ENCODE assay signal across 9 mouse cellular contexts in the genomic region with DNA sequence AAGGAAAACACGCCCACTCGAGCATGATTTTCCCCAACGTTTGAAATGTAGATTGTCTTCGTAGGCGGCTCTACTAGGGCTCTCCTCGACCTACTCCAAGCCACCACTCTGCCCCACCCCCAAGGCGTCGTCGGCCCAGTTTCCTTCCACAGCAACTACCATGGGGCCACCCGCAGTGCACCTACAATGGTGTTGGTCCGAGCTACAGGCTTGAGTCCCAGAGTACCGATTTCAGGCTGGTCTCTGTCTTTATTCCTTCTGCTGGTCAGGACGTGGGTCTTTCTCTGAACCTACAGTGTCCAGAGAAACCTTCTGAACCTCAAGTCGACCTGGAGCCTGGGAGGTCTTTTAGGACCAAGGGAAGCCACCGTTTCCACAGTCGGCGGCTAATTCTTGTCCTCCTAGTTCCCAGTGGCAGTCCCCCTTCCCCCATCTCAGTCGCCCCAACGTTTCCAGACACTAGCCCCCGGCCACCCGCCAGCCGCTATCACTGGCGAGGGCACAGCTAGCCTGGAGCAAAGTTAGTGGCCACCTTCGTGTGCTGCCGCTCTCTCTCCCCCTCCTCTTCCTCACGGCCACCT. TPM values are rescaled to one million over a fixed set of nuclear protein-coding genes. Genes with fewer than 3 reads are reported as not detected.
A peak's percentile ranks its signal among the peaks of the same experiment; 100 is the strongest.
DNase-seq lines count a peak whose midpoint lies in the region; ATAC-seq lines count a peak whose summit lies in the region.
"Had no signal": no experiment of that assay in that cellular context is flagged by ENCODE, and none has a peak within 500 bp of the region (broad histone marks: within the 10 kb centered on the region; RNA-seq: fewer than 3 reads in every experiment).

No protein-coding gene starts in this region.

- H3K4me2 ChIP-seq in heart, embryonic 11.5 days, result peak overlapping the region; percentile 98
- H3K4me2 ChIP-seq in embryonic facial prominence, embryonic 15.5 days (replicated peaks), result peak overlapping the region; percentile 90

- H3K9ac ChIP-seq in heart, embryonic 11.5 days (ENCODE audit: low read depth, low read length), result peak overlapping the region; percentile 54
- no peak overlapping the region for H3K9ac ChIP-seq in embryonic facial prominence, embryonic 15.5 days

- H3K4me3 ChIP-seq in heart, embryonic 11.5 days (ENCODE audit: low read depth, low read length), result peak overlapping the region; percentile 56
- peak overlapping the region; percentile 44 for H3K4me3 ChIP-seq in embryonic facial prominence, embryonic 15.5 days (replicated peaks)

- intact Hi-C loops in heart, postnatal 10 days (cut with DNase I), result no loop called here
- intact Hi-C loops in left cerebral cortex, postnatal 4 days (cut with DNase I), result loop anchor here (10.0 kb wide), 2 partner anchors 185 to 405 kb away; no protein-coding TSS in a partner anchor

- no peaks in the 10 kb centered on the region for H3K9me3 ChIP-seq in heart, embryonic 11.5 days (replicated peaks; ENCODE audit: control insufficient read depth, low read length)
- H3K9me3 ChIP-seq in embryonic facial prominence, embryonic 15.5 days (replicated peaks), result no peaks in the 10 kb centered on the region

- no peaks in the 10 kb centered on the region for H3K36me3 ChIP-seq in heart, embryonic 11.5 days (ENCODE audit: control insufficient read depth, insufficient read depth, low read length)
- H3K36me3 ChIP-seq in embryonic facial prominence, embryonic 15.5 days, result no peaks in the 10 kb centered on the region

- no peak for DNase-seq in heart, postnatal 10 days
- peak; percentile 89 for DNase-seq in ZHBTc4 (ENCODE audit: low read depth, low spot score)
- DNase-seq in left cerebral cortex, postnatal 4 days, result peak; percentile 56
- DNase-seq in right cerebral cortex, postnatal 14 days, result peak; percentile 11
- no peak for DNase-seq in spleen, adult 12 weeks (ENCODE audit: low spot score)
- no peak for DNase-seq in gastrocnemius, adult 18-20 months (ENCODE audit: low spot score)

- peaks cover 2% of the 10 kb centered on the region; the same call in 1 of the 2 replicates for H3K4me1 ChIP-seq in heart, embryonic 11.5 days (ENCODE audit: control insufficient read depth, insufficient read depth, low read length)
- H3K4me1 ChIP-seq in embryonic facial prominence, embryonic 15.5 days, result peaks cover 17% of the 10 kb centered on the region; the same call in 1 of the 2 replicates

- WGBS in heart, embryonic 11.5 days (ENCODE audit: insufficient replicate concordance), result under 1% methylated on average over 26 of the region's 26 CpGs
- WGBS in embryonic facial prominence, embryonic 15.5 days, result 5% methylated on average over 26 of the region's 26 CpGs

- ATAC-seq in heart, embryonic 11.5 days (replicated peaks; ENCODE audit: insufficient number of reproducible peaks, low FRiP score, low TSS enrichment), result no peak
- no peak for ATAC-seq in embryonic facial prominence, embryonic 15.5 days (ENCODE audit: insufficient number of reproducible peaks, low FRiP score, low TSS enrichment, low read depth)

- H3K27me3 ChIP-seq in heart, embryonic 11.5 days (ENCODE audit: control insufficient read depth, insufficient read depth, low read length), result peaks cover 34% of the 10 kb centered on the region
- peaks cover 39% of the 10 kb centered on the region for H3K27me3 ChIP-seq in embryonic facial prominence, embryonic 15.5 days

- no peak overlapping the region for H3K27ac ChIP-seq in heart, embryonic 11.5 days (ENCODE audit: low read depth, low read length)
- H3K27ac ChIP-seq in embryonic facial prominence, embryonic 15.5 days (replicated peaks), result no peak overlapping the region

RNA-seq across cellular contexts. Expression of gene C530025M09Rik, which starts 1.0 kb away (rescaled TPM):
- not detected in 2 replicates for polyA plus RNA-seq in heart, embryonic 11.5 days (2014; fragmentation: Nextera tagmentation; extraction: Ambion mirVana)
- total RNA-seq in heart, postnatal 10 days (2021), result not detected
- not detected in 2 replicates for polyA plus RNA-seq in embryonic facial prominence, embryonic 15.5 days (2015; fragmentation: Nextera tagmentation; extraction: Ambion mirVana)
- total RNA-seq in left cerebral cortex, postnatal 4 days (2021), result 1 to 10 TPM; 1.7 to 3.0 TPM
- not detected for total RNA-seq in gastrocnemius, adult 18-20 months (2021)
- polyA plus RNA-seq: gonadal fat pad, adult 2 months had no signal

RNA-seq across cellular contexts. Expression of gene Syndig1, which starts 1.0 kb away (rescaled TPM):
- polyA plus RNA-seq in heart, embryonic 11.5 days (2014; fragmentation: Nextera tagmentation; extraction: Ambion mirVana), result 3.4 and 3.8 TPM in 2 replicates
- under 1 TPM; 0.20 to 0.29 TPM for total RNA-seq in heart, postnatal 10 days (2021)
- 3.6 and 4.7 TPM in 2 replicates for polyA plus RNA-seq in embryonic facial prominence, embryonic 15.5 days (2015; fragmentation: Nextera tagmentation; extraction: Ambion mirVana)
- total RNA-seq in left cerebral cortex, postnatal 4 days (2021), result 10 to 100 TPM; 40.8 to 41.9 TPM
- total RNA-seq in gastrocnemius, adult 18-20 months (2021), result not detected

Comparison
In these comparisons a context has a peak if more than half of its experiments do, and no peak if none do; other contexts are left out.
1. DNase-seq: peak in ZHBTc4 (single experiment), left cerebral cortex, postnatal 4 days (single experiment) and right cerebral cortex, postnatal 14 days (single experiment); none in heart, postnatal 10 days (0 of 2), spleen, adult 12 weeks (single experiment) and gastrocnemius, adult 18-20 months (single experiment).
2. RNA of gene Syndig1, which starts 1.0 kb away (total RNA-seq): 40.8 to 41.9 TPM in left cerebral cortex, postnatal 4 days; 0.20 to 0.29 TPM in heart, postnatal 10 days and not detected in gastrocnemius, adult 18-20 months; every median in the first group is over 10 times any median in the second.